Comparison of ENCODE assay signal across 18 mouse cellular contexts in genomic region chr10:121869941-121870340, GRCm38 (mm10).
DNase-seq lines count a peak whose midpoint lies in the region; ATAC-seq and TF ChIP-seq lines count a peak whose summit lies in the region.
"Had no signal": no experiment of that assay in that cellular context is flagged by ENCODE, and none has a peak within 500 bp of the region (broad histone marks: within the 10 kb centered on the region; RNA-seq: fewer than 3 reads in every experiment).

No protein-coding gene starts in this region.

- no peak for DNase-seq in gastrocnemius, adult 2 months
- DNase-seq in gastrocnemius, postnatal 36 days = no peak
- peak; percentile 18 for DNase-seq in kidney, adult 2 months
- no peak for DNase-seq in kidney, adult 9 months
- peak; percentile 76 for DNase-seq in lung, postnatal 0 days (ENCODE audit: low spot score)
- no peak for DNase-seq in lung, adult 2 months
- DNase-seq in lung, postnatal 4 days = peak; percentile 31 to 40
- no peak for DNase-seq in urinary bladder, adult 2 months (ENCODE audit: low spot score)
- DNase-seq: cerebellum, postnatal 36 days; gastrocnemius, postnatal 25 days; kidney, adult 11 months; liver, embryonic 13.5 days; right cerebral cortex, postnatal 25 days; thymus, adult 2 months had no signal

- WGBS in kidney, adult 2 months = 72% methylated on average over 8 of the region's 8 CpGs
- WGBS in lung, postnatal 0 days = 60% methylated on average over 8 of the region's 8 CpGs
- WGBS in lung, adult 2 months = 62% methylated on average over 8 of the region's 8 CpGs

- ATAC-seq in lung, postnatal 0 days = peak; percentile 33; the same call in 1 of the 2 replicates
- ATAC-seq: Patski had no signal

- no peak overlapping the region for H3K27ac ChIP-seq in gastrocnemius, adult 2 months
- no peak overlapping the region for H3K27ac ChIP-seq in kidney, adult 2 months (ENCODE audit: insufficient read depth, low read depth, low read length)
- H3K27ac ChIP-seq in lung, postnatal 0 days (ENCODE audit: low read length) = no peak overlapping the region
- H3K27ac ChIP-seq: embryonic facial prominence, embryonic 12.5 days; liver, embryonic 13.5 days; neural tube, embryonic 12.5 days had no signal

- no peak overlapping the region for H3K4me2 ChIP-seq in lung, postnatal 0 days (replicated peaks; ENCODE audit: low read depth, low read length)
- H3K4me2 ChIP-seq: embryonic facial prominence, embryonic 12.5 days; liver, embryonic 13.5 days; neural tube, embryonic 12.5 days had no signal

- peak overlapping the region; percentile 24 for H3K4me3 ChIP-seq in gastrocnemius, adult 2 months
- H3K4me3 ChIP-seq in kidney, adult 2 months (ENCODE audit: insufficient read depth, low read depth, low read length) = no peak overlapping the region
- H3K4me3 ChIP-seq in lung, postnatal 0 days (ENCODE audit: low read depth, low read length) = no peak overlapping the region
- no peak overlapping the region for H3K4me3 ChIP-seq in lung, adult 2 months (replicated peaks; ENCODE audit: extremely low read depth, low read depth, low read length)
- H3K4me3 ChIP-seq: embryonic facial prominence, embryonic 12.5 days; liver, embryonic 13.5 days; megakaryocyte, embryonic 14.5 days; neural tube, embryonic 12.5 days had no signal

- TF ChIP-seq CTCF in gastrocnemius, adult 2 months (IDR thresholded peaks at IDR 0.05) = no peak
- TF ChIP-seq CTCF in kidney, adult 2 months (conservative IDR thresholded peaks at IDR 0.05; ENCODE audit: insufficient read depth, insufficient read length, low read depth, low read length) = no peak
- no peak for TF ChIP-seq CTCF in lung, postnatal 0 days (IDR thresholded peaks at IDR 0.05)
- TF ChIP-seq CTCF in lung, adult 2 months (IDR thresholded peaks at IDR 0.05; ENCODE audit: insufficient read depth, low read length) = no peak

- no peak for TF ChIP-seq POLR2A in kidney, adult 2 months (IDR thresholded peaks at IDR 0.05; ENCODE audit: low read depth, low read length)
- no peak for TF ChIP-seq POLR2A in lung, adult 2 months (IDR thresholded peaks at IDR 0.05; ENCODE audit: borderline replicate concordance, extremely low read depth, low read depth, low read length)

- no peaks in the 10 kb centered on the region; the same call in 1 of the 2 replicates for H3K36me3 ChIP-seq in kidney, adult 2 months (ENCODE audit: control insufficient read depth, insufficient read depth, low read length)
- peaks cover 4% of the 10 kb centered on the region; the same call in 1 of the 2 replicates for H3K36me3 ChIP-seq in lung, postnatal 0 days (ENCODE audit: insufficient read depth, low read length)

- no peaks in the 10 kb centered on the region for H3K9me3 ChIP-seq in lung, postnatal 0 days (ENCODE audit: low read length)
- H3K9me3 ChIP-seq: embryonic facial prominence, embryonic 12.5 days; neural tube, embryonic 12.5 days had no signal

- H3K4me1 ChIP-seq in kidney, adult 2 months (ENCODE audit: control insufficient read depth, insufficient read depth, low read length) = no peaks in the 10 kb centered on the region
- no peaks in the 10 kb centered on the region for H3K4me1 ChIP-seq in lung, postnatal 0 days (ENCODE audit: insufficient read depth, low read depth, low read length)
- H3K4me1 ChIP-seq in lung, adult 2 months (ENCODE audit: control insufficient read depth, insufficient read depth, low read length) = no peaks in the 10 kb centered on the region
- H3K4me1 ChIP-seq: liver, embryonic 13.5 days; megakaryocyte, embryonic 14.5 days had no signal

- H3K9ac ChIP-seq in lung, postnatal 0 days (replicated peaks; ENCODE audit: low read depth) = no peak overlapping the region
- H3K9ac ChIP-seq: embryonic facial prominence, embryonic 12.5 days; liver, embryonic 13.5 days; neural tube, embryonic 12.5 days had no signal

- intact Hi-C loops in gastrocnemius, adult 2 months (cut with DNase I) = no loop called here
- intact Hi-C loops in gastrocnemius, postnatal 36 days (cut with DNase I) = no loop called here

- H3K27me3 ChIP-seq in kidney, adult 2 months (replicated peaks; ENCODE audit: control insufficient read depth, insufficient read depth, low read length) = no peaks in the 10 kb centered on the region
- no peaks in the 10 kb centered on the region for H3K27me3 ChIP-seq in lung, postnatal 0 days (replicated peaks; ENCODE audit: insufficient read depth, low read length)
- H3K27me3 ChIP-seq: embryonic facial prominence, embryonic 12.5 days; liver, embryonic 13.5 days; neural tube, embryonic 12.5 days; Patski had no signal

- no peak; the same call in 1 of the 2 replicates for TF ChIP-seq EP300 in lung, postnatal 0 days (IDR thresholded peaks at IDR 0.05)

Comparison
In these comparisons a context has a peak if more than half of its experiments do, and no peak if none do; other contexts are left out.
1. DNase-seq: peak in kidney, adult 2 months (single experiment), lung, postnatal 0 days (single experiment) and lung, postnatal 4 days (2 of 2); none in gastrocnemius, adult 2 months (single experiment), gastrocnemius, postnatal 36 days (0 of 2), kidney, adult 9 months (single experiment), lung, adult 2 months (single experiment) and urinary bladder, adult 2 months (single experiment).